Mouse (Mus musculus) MEL (cell line): ENCODE results near the gene Fam166b.

ENCODE experiments used
- CTCF ChIP-seq, 3 experiments: IDR thresholded peaks in 2 of 3; conservative IDR thresholded peaks in 1 of 3; 2 replicates each; pipeline ENCODE4 v1.5.1; 2011 to 2012; ENCODE audit warnings: low read length in 3 of 3, low read depth in 2 of 3, mild to moderate bottlenecking in 2 of 3, improper control_type of control experiment in 1 of 3, inconsistent platforms in 1 of 3, mixed read lengths in 1 of 3, moderate library complexity in 1 of 3; ENCODE audit not compliant: control insufficient read depth in 1 of 3, insufficient read depth in 1 of 3, poor library complexity in 1 of 3, severe bottlenecking in 1 of 3
- EP300 ChIP-seq, 2 experiments: IDR thresholded peaks; 2 replicates each; pipeline ENCODE4 v1.6.1; 2011; ENCODE audit warnings: improper control_type of control experiment in 2 of 2, low read length in 2 of 2, low read depth in 1 of 2, mild to moderate bottlenecking in 1 of 2
- MAX ChIP-seq: IDR thresholded peaks from 2 replicates; pipeline ENCODE4 v1.6.1; 2011; ENCODE audit warnings: low read length, improper control_type of control experiment
- MYC ChIP-seq: IDR thresholded peaks from 2 replicates; pipeline ENCODE4 v1.6.1; 2011; ENCODE audit warnings: low read depth, mild to moderate bottlenecking, low read length, improper control_type of control experiment, moderate library complexity
- NRF1 ChIP-seq: IDR thresholded peaks from 2 replicates; pipeline ENCODE4 v1.6.1; 2014; ENCODE audit warnings: low read depth, mild to moderate bottlenecking, inconsistent platforms, low read length, improper control_type of control experiment, moderate library complexity; ENCODE audit not compliant: poor library complexity, insufficient read depth, severe bottlenecking
- POLR2A ChIP-seq, 2 experiments: IDR thresholded peaks; 2 replicates each; pipeline ENCODE4 v1.6.1; 2011 to 2012; ENCODE audit warnings: low read length in 2 of 2, mild to moderate bottlenecking in 2 of 2, control low read depth in 1 of 2, improper control_type of control experiment in 1 of 2, low read depth in 1 of 2, moderate library complexity in 1 of 2; ENCODE audit not compliant: control insufficient read depth in 1 of 2, insufficient read depth in 1 of 2, poor library complexity in 1 of 2
- TCF12 ChIP-seq: IDR thresholded peaks from 2 replicates; pipeline ENCODE4 v1.6.1; 2014; ENCODE audit warnings: low read depth, mild to moderate bottlenecking, inconsistent platforms, low read length, improper control_type of control experiment, moderate library complexity

DNA sequence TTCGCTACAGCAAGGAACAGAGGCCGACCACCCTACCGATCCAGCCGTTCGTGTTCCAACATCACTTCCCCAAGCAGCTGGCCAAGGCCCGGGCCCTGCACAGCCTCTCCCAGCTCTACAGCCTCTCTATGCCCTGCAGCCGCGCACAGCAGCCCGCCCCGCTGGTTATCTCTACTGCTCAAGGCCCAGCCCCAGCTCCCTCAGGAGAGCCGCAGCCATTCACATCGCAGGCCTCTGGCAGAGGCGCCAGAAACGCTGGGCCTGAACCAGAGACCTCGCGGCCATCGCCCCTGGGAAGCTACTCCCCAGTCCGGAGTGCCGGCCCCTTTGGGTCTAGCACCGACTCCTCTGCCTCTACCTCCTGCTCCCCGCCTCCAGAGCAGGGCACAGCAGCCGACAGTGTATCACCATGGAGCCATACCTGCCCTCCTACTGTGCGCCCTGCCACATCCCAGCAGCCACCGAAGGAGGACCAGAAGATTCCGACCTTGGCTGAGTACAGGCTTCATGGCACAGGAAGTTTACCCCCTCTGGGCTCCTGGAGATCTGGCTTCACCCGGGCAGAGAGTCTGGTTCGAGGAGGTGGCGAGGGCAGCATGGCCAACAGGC lies 7.2 kb downstream of the Fam166b start:
- no peak for TF ChIP-seq TCF12
- TF ChIP-seq NRF1 = no peak
- TF ChIP-seq EP300 (IDR thresholded peaks at IDR 0.05; ENCODE audit: low read depth in 1 of 2, low read length in 2 of 2) = no peak
- TF ChIP-seq CTCF (IDR thresholded peaks at IDR 0.05 in 2 of 3, conservative IDR thresholded peaks at IDR 0.05 in 1 of 3; ENCODE audit: control insufficient read depth in 1 of 3, insufficient read depth in 1 of 3, low read depth in 2 of 3, low read length in 3 of 3, poor library complexity in 1 of 3, severe bottlenecking in 1 of 3) = no peak
- no peak for TF ChIP-seq POLR2A (IDR thresholded peaks at IDR 0.05; ENCODE audit: control insufficient read depth in 1 of 2, insufficient read depth in 1 of 2, low read depth in 1 of 2, low read length in 2 of 2, poor library complexity in 1 of 2)
- TF ChIP-seq MYC = no peak
- TF ChIP-seq MAX = no peak
